Mouse (Mus musculus): ENCODE measurements at regions not wholly inside any gene's neighbourhood (a gene's known extent, or its start where the extent isn't known, plus 50 kb on each side); places are given as distances from the start of the nearest gene placed in this dataset.

GRCm38 (mm10) chr5:16424745-16425144 is 128.6 kb upstream of the Hgf start:
- DNase-seq = no peak

DNA sequence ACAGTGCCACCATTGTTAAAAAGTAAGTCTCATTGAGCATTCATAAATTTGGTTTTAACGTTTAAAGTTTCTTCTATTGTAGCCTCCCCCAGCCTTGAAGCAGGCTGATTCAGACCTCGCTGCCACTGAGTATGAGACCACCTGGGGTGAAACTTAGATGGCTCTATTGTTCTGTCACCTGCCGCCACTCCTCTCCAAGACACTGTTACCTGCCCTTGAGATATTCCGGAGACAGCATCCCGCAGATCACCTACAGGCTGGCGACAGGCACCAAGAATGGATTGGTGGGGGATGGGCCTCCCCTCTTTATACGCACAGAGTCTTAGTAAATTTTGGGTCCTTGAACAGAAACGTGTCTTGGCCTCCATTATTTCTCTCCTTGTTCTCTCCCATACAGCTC is 128.0 kb upstream of the Hgf start:
- no peak for DNase-seq

GRCm38 (mm10) chr5:16426306-16426705 is 127.0 kb upstream of the Hgf start:
- no peak for DNase-seq

DNA sequence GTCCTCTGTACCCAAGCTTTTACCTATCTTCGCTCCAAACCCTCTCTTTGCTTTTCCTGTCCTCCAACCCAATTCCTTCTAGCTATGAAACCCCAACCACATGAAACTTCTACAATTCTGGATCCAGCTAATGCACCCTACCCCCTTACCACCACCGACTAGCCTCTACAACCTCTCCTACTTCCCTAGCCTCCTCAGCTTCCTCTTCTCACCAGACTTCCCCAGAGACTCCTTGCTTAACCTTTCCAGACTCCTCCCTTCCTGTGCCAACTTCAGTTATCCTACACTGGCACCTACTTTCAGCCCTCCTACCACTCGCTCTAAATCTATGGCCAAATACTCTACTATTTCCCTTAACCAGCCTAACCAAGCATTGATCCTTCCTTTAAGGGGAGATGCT is 118.7 kb upstream of the Hgf start:
- DNase-seq = no peak

GRCm38 (mm10) chr5:16445056-16445455 is 108.2 kb upstream of the Hgf start:
- DNase-seq = no peak

DNA sequence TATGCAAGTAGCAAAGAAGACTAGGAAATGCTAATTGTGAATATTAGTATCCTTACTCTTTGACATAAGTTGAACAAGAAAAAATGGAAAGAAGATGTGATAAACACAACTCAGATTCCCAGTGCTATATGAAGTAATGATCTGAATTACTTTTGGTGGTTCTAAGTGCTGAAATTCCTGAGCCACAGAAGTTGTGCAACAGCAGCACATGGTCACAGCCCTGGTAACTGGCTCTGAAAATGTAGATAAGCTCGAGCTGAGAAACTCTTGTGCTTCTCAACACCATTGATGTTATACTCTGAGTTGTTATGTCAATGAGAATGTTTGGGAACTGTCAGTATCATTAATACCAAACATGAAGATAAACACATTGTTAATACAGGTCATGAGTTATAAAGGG is 106.3 kb upstream of the Hgf start:
- DNase-seq = no peak

DNA sequence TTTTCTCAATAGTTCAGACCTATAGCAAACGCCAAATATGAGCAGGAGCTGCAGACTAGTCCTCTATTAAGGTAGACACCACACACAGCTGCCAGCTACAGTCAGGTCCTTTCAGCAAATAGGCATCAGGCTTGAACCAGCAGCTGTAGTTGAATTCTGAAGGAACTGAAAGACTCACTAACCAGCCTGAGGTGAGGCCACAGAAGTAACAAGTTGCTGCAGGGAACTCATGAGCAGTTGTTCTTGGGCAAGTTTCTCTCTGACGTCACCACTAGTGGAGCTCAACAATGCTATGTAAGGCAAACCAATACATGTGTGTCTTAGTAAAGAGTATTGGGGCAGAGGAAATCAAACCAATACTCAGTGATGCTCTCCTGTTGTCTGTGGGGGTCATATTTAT is 91.5 kb upstream of the Hgf start:
- DNase-seq = no peak

DNA sequence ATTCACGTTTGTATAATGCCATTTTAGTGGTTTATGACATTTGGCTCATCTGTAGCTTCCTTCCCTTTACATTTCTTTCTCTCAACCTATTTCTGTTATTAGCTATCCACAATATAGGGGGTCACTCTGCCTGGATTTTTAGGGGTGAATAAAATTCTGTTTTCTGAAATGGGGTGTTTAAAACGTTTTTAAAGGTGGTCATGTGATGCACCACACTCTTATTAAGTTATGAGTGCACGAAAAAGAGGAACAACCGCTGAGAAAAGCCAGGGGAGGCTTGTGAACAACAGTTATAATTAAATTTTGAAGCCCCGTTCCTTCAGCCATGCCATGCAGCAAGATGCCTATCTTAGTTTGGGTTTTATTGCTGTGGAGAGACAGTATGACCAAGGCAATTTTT is 87.0 kb upstream of the Hgf start:
- no peak for DNase-seq

DNA sequence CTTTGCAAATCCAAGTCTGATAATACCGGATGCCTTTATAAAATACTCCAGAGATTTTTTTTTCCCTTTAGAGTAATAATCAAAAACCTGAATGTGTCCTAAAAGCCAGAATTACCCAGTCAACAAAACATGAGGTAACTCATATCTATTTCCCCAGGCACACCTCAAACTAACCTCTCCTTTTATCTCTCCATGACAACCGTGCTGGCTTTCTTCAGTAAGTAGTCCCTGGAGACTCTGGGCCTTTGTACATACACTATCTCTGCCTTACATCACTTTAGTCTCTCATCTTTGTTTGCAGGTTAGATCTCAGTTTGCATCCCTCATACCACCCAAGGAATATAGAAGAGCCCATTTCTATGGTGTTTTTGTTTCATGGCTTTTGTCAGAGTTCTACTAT is 84.7 kb upstream of the Hgf start:
- DNase-seq = no peak

- DNase-seq = no peak
Observed at GRCm38 (mm10) chr5:16469221-16469620, 84.1 kb upstream of the Hgf start.

GRCm38 (mm10) chr5:16469644-16470275 is 83.5 kb upstream of the Hgf start:
- DNase-seq = peak; percentile 1

DNA sequence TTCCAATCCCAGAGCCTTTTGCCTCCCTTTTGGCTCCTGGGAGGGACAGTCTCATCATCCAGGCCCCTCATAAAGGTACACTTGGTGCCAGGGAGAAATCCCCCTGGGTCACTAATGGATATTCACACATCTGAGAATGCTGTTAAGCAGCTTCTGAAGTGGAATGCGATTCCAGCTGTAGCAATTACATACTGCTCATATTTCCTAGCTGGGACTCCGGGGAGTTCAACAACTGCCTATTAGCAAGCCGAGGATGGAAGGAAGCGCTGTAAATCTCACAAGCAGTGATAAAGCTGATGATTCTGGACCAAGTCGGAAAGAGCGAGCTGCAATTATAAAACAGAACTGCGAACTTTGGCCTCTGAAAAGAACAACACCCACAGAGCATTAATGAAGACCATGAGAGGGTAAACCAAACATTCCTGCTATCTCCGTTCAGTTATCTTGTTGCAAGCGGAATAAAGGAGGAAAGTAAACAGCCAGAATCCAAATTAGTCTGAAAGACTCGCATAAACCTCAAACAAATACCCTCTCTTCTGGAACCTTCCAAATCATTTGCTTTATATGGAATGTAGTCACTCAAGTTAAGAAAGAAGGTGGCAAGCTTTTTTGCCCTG is 82.8 kb upstream of the Hgf start:
- no peak for DNase-seq

DNA sequence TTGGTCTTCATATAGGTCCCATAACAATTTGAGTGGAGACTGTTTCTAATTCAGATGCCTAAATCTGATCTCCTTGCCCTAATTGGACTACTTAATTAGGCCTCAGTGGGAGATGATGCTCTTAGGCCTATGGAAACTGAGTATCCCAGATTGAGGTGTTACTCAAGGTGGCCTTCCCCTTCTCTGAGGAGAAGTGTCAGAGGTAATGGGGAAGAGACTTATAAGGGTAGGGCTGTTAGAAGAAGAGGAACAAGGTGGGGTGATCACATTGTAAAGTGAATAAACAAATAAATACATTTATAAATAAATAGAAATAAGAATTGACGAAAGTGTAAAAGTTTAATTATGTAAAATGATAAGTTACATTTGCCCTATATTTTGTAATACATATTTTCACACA is 65.3 kb upstream of the Hgf start:
- no peak for DNase-seq

DNA sequence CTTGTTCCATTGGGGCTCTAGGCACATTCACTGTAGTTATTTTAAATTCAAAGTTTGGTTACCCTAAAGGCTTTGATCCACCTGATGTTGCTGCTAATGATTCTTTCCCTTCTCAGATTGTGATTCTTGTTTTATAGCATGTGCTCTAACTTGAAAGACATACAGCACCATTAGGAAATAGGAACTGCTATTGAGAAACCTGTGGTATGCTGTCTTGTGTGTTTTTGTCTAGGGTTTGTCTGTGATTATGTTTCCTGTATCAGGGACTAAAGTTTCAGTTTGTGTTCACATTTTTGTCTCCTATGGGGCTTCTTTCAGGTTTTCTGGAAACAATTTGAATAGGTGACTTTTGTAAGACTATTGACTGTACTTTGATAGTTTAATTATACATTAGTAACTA is 63.5 kb upstream of the Hgf start:
- no peak for DNase-seq

GRCm38 (mm10) chr5:16499891-16500290 is 53.4 kb upstream of the Hgf start:
- DNase-seq = no peak

Data from cerebellum, adult 9-10 months (tissue).